Mouse (Mus musculus): Measurements from ENCODE around the gene Rasef. TPM values are rescaled to one million over a fixed set of nuclear protein-coding genes. Genes with fewer than 3 reads are reported as not detected.
"Not testable (repeated sequence)": the region's sequence is repeated elsewhere in the genome, so short reads cannot be mapped to it uniquely, and the experiment has no call there.

The Rasef gene
- polyA plus RNA-seq, 1 experiment from 2014 or later: 1.0 TPM

GRCm38 (mm10) chr4:73768156-73768555, 22.6 kb downstream of the Rasef start:
- H3K27me3 ChIP-seq: no peaks in the 10 kb centered on the region
- 85% methylated on average over 3 of the region's 3 CpGs for WGBS
- no peak for ATAC-seq (ENCODE audit: insufficient number of reproducible peaks, insufficient read depth, low FRiP score, low TSS enrichment, low read depth)
- no peak overlapping the region for H3K9ac ChIP-seq
- H3K4me3 ChIP-seq: no peak overlapping the region
- no peaks in the 10 kb centered on the region for H3K9me3 ChIP-seq
- no peak overlapping the region for H3K27ac ChIP-seq
- no peaks in the 10 kb centered on the region for H3K4me1 ChIP-seq
- H3K4me2 ChIP-seq: no peak overlapping the region
- H3K36me3 ChIP-seq: no peaks in the 10 kb centered on the region

GRCm38 (mm10) chr4:73748219-73748618, 42.6 kb downstream of the Rasef start:
- H3K36me3 ChIP-seq: no peaks in the 10 kb centered on the region
- no peak overlapping the region for H3K27ac ChIP-seq
- WGBS: 80% methylated on average over 5 of the region's 5 CpGs
- no peak overlapping the region for H3K4me3 ChIP-seq
- no peak overlapping the region for H3K9ac ChIP-seq
- H3K4me1 ChIP-seq: no peaks in the 10 kb centered on the region
- no peaks in the 10 kb centered on the region for H3K27me3 ChIP-seq
- H3K4me2 ChIP-seq: no peak overlapping the region
- ATAC-seq (ENCODE audit: insufficient number of reproducible peaks, insufficient read depth, low FRiP score, low TSS enrichment, low read depth): no peak
- no peaks in the 10 kb centered on the region for H3K9me3 ChIP-seq

- ATAC-seq (ENCODE audit: insufficient number of reproducible peaks, insufficient read depth, low FRiP score, low TSS enrichment, low read depth): no peak
- H3K4me1 ChIP-seq: no peaks in the 10 kb centered on the region
These were observed 51.4 kb downstream of the Rasef start for GRCm38 (mm10) chr4:73739439-73739838.

DNA sequence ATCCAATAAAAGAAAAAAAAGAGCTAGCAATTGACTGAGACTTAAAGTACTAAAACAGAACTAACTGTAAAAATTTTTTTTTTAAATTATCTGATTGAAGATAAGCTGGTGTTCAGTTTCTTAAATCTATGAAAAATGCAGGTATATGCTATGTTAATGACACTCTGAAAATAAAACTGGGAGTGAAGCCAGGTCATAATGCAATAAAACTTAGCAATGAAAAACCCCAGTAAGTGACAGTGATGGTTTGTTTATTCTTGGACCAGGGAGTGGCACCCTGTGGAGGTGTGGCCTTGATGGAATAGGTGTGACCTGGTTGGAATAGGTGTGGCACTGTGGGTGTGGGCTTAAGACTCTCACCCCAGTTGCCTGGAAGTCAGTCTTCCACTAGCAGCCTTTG, 71.0 kb downstream of the Rasef start:
- Histone ChIP-seq H3K36me3 (no peaks in the 10 kb centered on the region), H3K4me1 (no peaks in the 10 kb centered on the region), H3K9me3 (no peaks in the 10 kb centered on the region), H3K4me3 (no peak overlapping the region), H3K27me3 (no peaks in the 10 kb centered on the region), H3K9ac (no peak overlapping the region), H3K27ac (no peak overlapping the region), H3K4me2 (no peak overlapping the region)
- no peak for ATAC-seq (ENCODE audit: insufficient number of reproducible peaks, insufficient read depth, low FRiP score, low TSS enrichment, low read depth)

More at GRCm38 (mm10) chr4:73739439-73739838, 51.4 kb downstream of the Rasef start:
- Histone ChIP-seq H3K27ac (no peak overlapping the region), H3K4me3 (no peak overlapping the region), H3K9ac (no peak overlapping the region), H3K27me3 (no peaks in the 10 kb centered on the region), H3K36me3 (no peaks in the 10 kb centered on the region), H3K4me2 (no peak overlapping the region), H3K9me3 (no peaks in the 10 kb centered on the region)
- 79% methylated on average over 3 of the region's 3 CpGs for WGBS

DNA sequence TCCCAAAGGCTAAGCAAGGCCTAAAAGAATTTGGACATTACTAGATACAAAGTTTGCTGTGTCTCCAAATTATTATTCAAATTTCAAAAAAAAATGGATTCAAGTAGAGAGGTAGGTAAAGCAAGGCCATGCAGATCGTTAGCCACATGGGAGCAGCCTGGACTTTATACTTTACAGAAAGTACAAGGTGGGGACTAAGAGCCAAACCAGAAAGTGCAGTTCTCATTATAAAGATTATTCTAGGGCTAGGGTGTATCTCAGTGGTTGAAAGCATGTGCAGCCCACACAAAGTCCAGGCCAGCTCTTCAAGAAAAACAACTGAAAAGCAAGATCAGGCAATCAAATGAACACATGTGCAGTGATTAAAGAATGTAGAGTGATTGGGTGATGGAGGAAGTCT, 72.0 kb downstream of the Rasef start:
- no peak overlapping the region for H3K9ac ChIP-seq
- WGBS: 96% methylated on average over 1 of the region's 1 CpGs
- ATAC-seq (ENCODE audit: insufficient number of reproducible peaks, insufficient read depth, low FRiP score, low TSS enrichment, low read depth): no peak
- H3K9me3 ChIP-seq: no peaks in the 10 kb centered on the region
- no peaks in the 10 kb centered on the region for H3K4me1 ChIP-seq
- no peak overlapping the region for H3K4me2 ChIP-seq
- H3K4me3 ChIP-seq: no peak overlapping the region
- H3K27ac ChIP-seq: no peak overlapping the region
- no peaks in the 10 kb centered on the region for H3K27me3 ChIP-seq
- no peaks in the 10 kb centered on the region for H3K36me3 ChIP-seq

DNA sequence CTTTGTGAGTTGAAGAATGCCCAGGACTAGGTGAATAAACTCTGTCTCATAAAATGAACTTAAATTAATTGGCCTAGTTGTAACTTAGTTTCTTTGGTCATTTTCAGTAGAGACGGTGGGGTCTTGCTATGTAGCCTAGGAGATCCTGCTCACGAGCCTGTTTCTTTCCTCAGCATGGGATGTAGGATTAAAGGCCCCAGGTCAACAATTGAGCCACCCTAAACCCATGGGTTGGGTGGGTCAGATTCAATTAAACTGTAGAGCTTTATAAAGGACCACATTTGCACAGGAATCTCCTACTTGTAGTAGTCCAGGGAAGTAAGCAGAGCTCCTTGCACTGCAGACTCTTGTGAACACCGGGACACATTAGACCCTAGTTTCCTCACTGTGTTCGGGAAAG, 107.6 kb downstream of the Rasef start, which contains the start of gene Gm428:
Gene Gm428 (plus strand): TSS at position 301 of the 400 bp plus-strand sequence.
- H3K27ac ChIP-seq: not testable (repeated sequence)
- WGBS: 74% methylated on average over 2 of the region's 4 CpGs

DNA sequence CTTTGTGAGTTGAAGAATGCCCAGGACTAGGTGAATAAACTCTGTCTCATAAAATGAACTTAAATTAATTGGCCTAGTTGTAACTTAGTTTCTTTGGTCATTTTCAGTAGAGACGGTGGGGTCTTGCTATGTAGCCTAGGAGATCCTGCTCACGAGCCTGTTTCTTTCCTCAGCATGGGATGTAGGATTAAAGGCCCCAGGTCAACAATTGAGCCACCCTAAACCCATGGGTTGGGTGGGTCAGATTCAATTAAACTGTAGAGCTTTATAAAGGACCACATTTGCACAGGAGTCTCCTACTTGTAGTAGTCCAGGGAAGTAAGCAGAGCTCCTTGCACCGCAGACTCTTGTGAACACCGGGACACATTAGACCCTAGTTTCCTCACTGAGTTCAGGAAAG, 122.7 kb downstream of the Rasef start, which contains the start of gene Gm11239:
Gene Gm11239 (plus strand): TSS at position 301 of the 400 bp plus-strand sequence.
- not testable (repeated sequence) for H3K9ac ChIP-seq
- no CpG with 5 or more reads among the region's 4 CpGs for WGBS

More for the DNA sequence above, 107.6 kb downstream of the Rasef start, which contains the start of gene Gm428:
- H3K9ac ChIP-seq; H3K4me3 ChIP-seq; H3K27me3 ChIP-seq; H3K4me1 ChIP-seq; H3K4me2 ChIP-seq; ATAC-seq (ENCODE audit: insufficient number of reproducible peaks, insufficient read depth, low FRiP score, low TSS enrichment, low read depth); H3K9me3 ChIP-seq; H3K36me3 ChIP-seq: not testable (repeated sequence)

More for the DNA sequence above, 122.7 kb downstream of the Rasef start, which contains the start of gene Gm11239:
- H3K9me3 ChIP-seq; H3K27ac ChIP-seq; H3K4me1 ChIP-seq; H3K36me3 ChIP-seq; ATAC-seq (ENCODE audit: insufficient number of reproducible peaks, insufficient read depth, low FRiP score, low TSS enrichment, low read depth); H3K4me3 ChIP-seq; H3K27me3 ChIP-seq; H3K4me2 ChIP-seq: not testable (repeated sequence)

Other genes starting within 250 kb of the Rasef start
- not detected in 2 replicates for gene Gm11238, start 183.1 kb downstream of the Rasef start, polyA plus RNA-seq (2015; fragmentation: Nextera tagmentation; extraction: Ambion mirVana)
- gene Gm11237, start 168.0 kb downstream of the Rasef start, polyA plus RNA-seq (2015; fragmentation: Nextera tagmentation; extraction: Ambion mirVana): not detected in 2 replicates
- not detected in 2 replicates for gene Gm11236, start 152.9 kb downstream of the Rasef start, polyA plus RNA-seq (2015; fragmentation: Nextera tagmentation; extraction: Ambion mirVana)
- not detected in 2 replicates for gene Gm11239, start 122.6 kb downstream of the Rasef start, polyA plus RNA-seq (2015; fragmentation: Nextera tagmentation; extraction: Ambion mirVana)
- not detected in 2 replicates for gene Gm428, start 107.5 kb downstream of the Rasef start, polyA plus RNA-seq (2015; fragmentation: Nextera tagmentation; extraction: Ambion mirVana)
- gene Gm11758, start 85.3 kb upstream of the Rasef start, polyA plus RNA-seq (2015; fragmentation: Nextera tagmentation; extraction: Ambion mirVana): not detected in 2 replicates
- gene Gm11757, start 100.1 kb upstream of the Rasef start, polyA plus RNA-seq (2015; fragmentation: Nextera tagmentation; extraction: Ambion mirVana): not detected in 2 replicates
- gene Gm13871, start 115.0 kb upstream of the Rasef start, polyA plus RNA-seq (2015; fragmentation: Nextera tagmentation; extraction: Ambion mirVana): not detected in 2 replicates
- not detected in 2 replicates for gene Gm11756, start 129.8 kb upstream of the Rasef start, polyA plus RNA-seq (2015; fragmentation: Nextera tagmentation; extraction: Ambion mirVana)
- gene 2310002L09Rik, start 159.9 kb upstream of the Rasef start, polyA plus RNA-seq (2015; fragmentation: Nextera tagmentation; extraction: Ambion mirVana): 0.48 and 1.3 TPM in 2 replicates
- gene Frmd3, start 222.4 kb upstream of the Rasef start, polyA plus RNA-seq (2015; fragmentation: Nextera tagmentation; extraction: Ambion mirVana): 3.3 and 3.8 TPM in 2 replicates